Mouse (Mus musculus): ENCODE data around the gene Arf3.
"Not testable (repeated sequence)": the region's sequence is repeated elsewhere in the genome, so short reads cannot be mapped to it uniquely, and the experiment has no call there.

Arf3 gene

GRCm38 (mm10) chr15:98754125-98754524 lies 8.9 kb downstream of the Arf3 start:
- DNase-seq (ENCODE audit: low read depth, low spot score), result no peak

- DNase-seq (ENCODE audit: low read depth, low spot score), result no peak
Measured at GRCm38 (mm10) chr15:98753021-98753423, 10.0 kb downstream of the Arf3 start.

- DNase-seq (ENCODE audit: low read depth, low spot score), result no peak
Measured at GRCm38 (mm10) chr15:98749093-98749492, 13.9 kb downstream of the Arf3 start.

- no peak for DNase-seq (ENCODE audit: low read depth, low spot score)
Measured at GRCm38 (mm10) chr15:98747296-98747695, 15.7 kb downstream of the Arf3 start.

GRCm38 (mm10) chr15:98746344-98746965 lies 16.6 kb downstream of the Arf3 start:
- DNase-seq (ENCODE audit: low read depth, low spot score), result no peak

- DNase-seq (ENCODE audit: low read depth, low spot score), result not testable (repeated sequence)
Measured at GRCm38 (mm10) chr15:98743863-98744262, 19.2 kb downstream of the Arf3 start.

GRCm38 (mm10) chr15:98742766-98743428 lies 20.1 kb downstream of the Arf3 start:
- DNase-seq (ENCODE audit: low read depth, low spot score), result no peak

- no peak for DNase-seq (ENCODE audit: low read depth, low spot score)
Measured at GRCm38 (mm10) chr15:98740219-98740618, 22.8 kb downstream of the Arf3 start.

GRCm38 (mm10) chr15:98738796-98739195 lies 24.2 kb downstream of the Arf3 start:
- DNase-seq (ENCODE audit: low read depth, low spot score), result no peak

GRCm38 (mm10) chr15:98737881-98738280 lies 25.1 kb downstream of the Arf3 start:
- no peak for DNase-seq (ENCODE audit: low read depth, low spot score)

- no peak for DNase-seq (ENCODE audit: low read depth, low spot score)
Measured at GRCm38 (mm10) chr15:98736521-98736920, 26.5 kb downstream of the Arf3 start.

- DNase-seq (ENCODE audit: low read depth, low spot score), result no peak
Measured at GRCm38 (mm10) chr15:98733976-98734566, 28.9 kb downstream of the Arf3 start.

- no peak for DNase-seq (ENCODE audit: low read depth, low spot score)
Measured at GRCm38 (mm10) chr15:98733370-98733769, 29.6 kb downstream of the Arf3 start.

- DNase-seq (ENCODE audit: low read depth, low spot score), result no peak
Measured at GRCm38 (mm10) chr15:98732006-98732531, 30.9 kb downstream of the Arf3 start.

- no peak for DNase-seq (ENCODE audit: low read depth, low spot score)
Measured at GRCm38 (mm10) chr15:98730790-98731189, 32.2 kb downstream of the Arf3 start.

GRCm38 (mm10) chr15:98729791-98730545 lies 33.0 kb downstream of the Arf3 start:
- DNase-seq (ENCODE audit: low read depth, low spot score), result no peak

GRCm38 (mm10) chr15:98728366-98728765 lies 34.6 kb downstream of the Arf3 start:
- DNase-seq (ENCODE audit: low read depth, low spot score), result no peak

- DNase-seq (ENCODE audit: low read depth, low spot score), result no peak
Measured at GRCm38 (mm10) chr15:98727443-98728321, 35.3 kb downstream of the Arf3 start, which contains the start of gene Fkbp11. TSS of gene Fkbp11 (minus strand) at chr15:98728198.

- DNase-seq (ENCODE audit: low read depth, low spot score), result no peak
Measured at GRCm38 (mm10) chr15:98726746-98727145, 36.3 kb downstream of the Arf3 start.

GRCm38 (mm10) chr15:98726079-98726478 lies 36.9 kb downstream of the Arf3 start:
- no peak for DNase-seq (ENCODE audit: low read depth, low spot score)

- DNase-seq (ENCODE audit: low read depth, low spot score), result no peak
Measured at GRCm38 (mm10) chr15:98724441-98724840, 38.6 kb downstream of the Arf3 start.

Data from c-Kit-negative CD71-positive TER-119-positive erythroid progenitor cells, embryonic 14.5 days (primary cell).